Mouse (Mus musculus) brain, embryonic 14.5 days (tissue): ENCODE measurements at regions not wholly inside any gene's neighbourhood (a gene's known extent, or its start where the extent isn't known, plus 50 kb on each side); places are given as distances from the start of the nearest gene placed in this dataset.

ENCODE experiments used
- DNase-seq: peaks from one replicate; pipeline ENCODE4 v3.0.0-alpha.2; 2011; ENCODE audit warnings: low read depth
- CTCF ChIP-seq: fragments of 200-500 bp; IDR thresholded peaks from 2 replicates; pipeline ENCODE4 v1.5.1; 2012; ENCODE audit warnings: inconsistent platforms, mild to moderate bottlenecking, moderate library complexity, borderline replicate concordance; ENCODE audit not compliant: insufficient read depth, insufficient read length; ENCODE audit errors: extremely low read depth
- POLR2A ChIP-seq: fragments of 200-500 bp; IDR thresholded peaks from 2 replicates; pipeline ENCODE4 v1.6.1; 2012; ENCODE audit warnings: mild to moderate bottlenecking, inconsistent platforms, borderline replicate concordance; ENCODE audit not compliant: poor library complexity, insufficient read depth, insufficient read length, severe bottlenecking; ENCODE audit errors: extremely low read depth

DNA sequence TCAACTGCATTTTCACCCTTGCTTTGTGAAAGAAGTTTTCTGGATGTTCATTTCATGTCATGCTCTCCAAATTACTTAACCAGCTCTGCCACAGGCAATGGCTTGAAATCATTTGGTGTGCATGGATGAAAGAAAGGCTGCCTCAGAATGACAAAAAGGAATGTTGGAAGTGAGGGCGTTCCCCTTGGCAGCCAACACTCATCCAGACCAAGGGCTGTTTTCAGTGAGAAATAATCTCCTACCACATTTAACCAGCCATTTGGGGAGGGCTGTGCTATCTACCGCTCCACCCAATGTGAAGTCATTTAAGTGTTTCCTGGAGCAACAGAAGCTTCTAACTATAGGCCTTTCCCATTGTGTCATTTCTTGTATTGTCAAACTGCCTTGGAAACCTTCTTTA, 650.8 kb downstream of the Fat4 start:
- TF ChIP-seq POLR2A (no peak), CTCF (no peak)
- peak; percentile 44 for DNase-seq

- no peak for TF ChIP-seq POLR2A
- TF ChIP-seq CTCF: no peak
- no peak for DNase-seq
Observed at GRCm38 (mm10) chr3:39540530-39541118, 653.9 kb downstream of the Fat4 start.

GRCm38 (mm10) chr3:39559460-39560041, 672.8 kb downstream of the Fat4 start:
- TF ChIP-seq CTCF: no peak
- no peak for TF ChIP-seq POLR2A
- DNase-seq: no peak

DNA sequence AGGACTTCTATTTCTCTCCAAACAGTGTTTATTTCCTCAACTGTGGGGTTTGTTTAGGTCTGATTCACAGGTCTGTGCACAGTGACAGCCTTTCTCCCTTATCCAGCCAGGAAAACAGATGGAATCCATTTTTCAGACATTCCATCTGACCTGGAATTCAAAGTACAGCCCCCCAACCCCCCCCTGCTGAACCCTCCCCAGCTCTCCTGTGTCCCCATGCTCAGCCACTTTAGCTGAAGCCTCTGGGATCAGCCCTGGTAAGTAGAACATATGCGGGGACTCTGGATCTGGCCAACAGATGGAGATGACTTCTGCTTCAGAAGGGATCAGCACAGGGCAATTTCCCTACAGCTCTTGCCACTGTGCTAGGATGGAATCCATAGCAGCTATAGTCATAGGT, 674.2 kb downstream of the Fat4 start:
- no peak for DNase-seq
- no peak for TF ChIP-seq CTCF
- TF ChIP-seq POLR2A: no peak

- DNase-seq: peak; percentile 9
- no peak for TF ChIP-seq CTCF
- no peak for TF ChIP-seq POLR2A
Observed at GRCm38 (mm10) chr3:39571444-39572237, 684.9 kb downstream of the Fat4 start.

DNA sequence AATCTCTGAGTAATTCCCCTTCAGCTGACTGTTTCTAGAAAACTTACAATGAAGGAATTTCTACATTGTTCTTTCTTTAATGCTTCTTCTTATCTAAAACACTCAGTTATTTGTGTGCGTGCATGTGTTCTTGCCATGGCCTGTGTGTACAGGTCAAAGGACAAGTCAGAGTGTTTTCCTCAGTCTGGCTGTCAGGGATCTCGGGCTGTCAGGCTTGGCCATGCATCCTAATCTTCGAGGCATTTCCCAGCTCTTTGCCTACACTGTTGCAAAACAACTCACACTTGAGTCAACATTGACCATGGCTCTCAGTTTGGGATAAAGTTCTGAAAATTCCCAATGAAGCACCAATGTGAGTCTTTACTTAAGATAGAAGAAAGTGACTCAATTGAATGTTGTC, 688.5 kb downstream of the Fat4 start:
- no peak for DNase-seq
- no peak for TF ChIP-seq CTCF
- no peak for TF ChIP-seq POLR2A

GRCm38 (mm10) chr3:39591312-39591711, 704.6 kb downstream of the Fat4 start:
- DNase-seq: no peak
- no peak for TF ChIP-seq POLR2A
- no peak for TF ChIP-seq CTCF

DNA sequence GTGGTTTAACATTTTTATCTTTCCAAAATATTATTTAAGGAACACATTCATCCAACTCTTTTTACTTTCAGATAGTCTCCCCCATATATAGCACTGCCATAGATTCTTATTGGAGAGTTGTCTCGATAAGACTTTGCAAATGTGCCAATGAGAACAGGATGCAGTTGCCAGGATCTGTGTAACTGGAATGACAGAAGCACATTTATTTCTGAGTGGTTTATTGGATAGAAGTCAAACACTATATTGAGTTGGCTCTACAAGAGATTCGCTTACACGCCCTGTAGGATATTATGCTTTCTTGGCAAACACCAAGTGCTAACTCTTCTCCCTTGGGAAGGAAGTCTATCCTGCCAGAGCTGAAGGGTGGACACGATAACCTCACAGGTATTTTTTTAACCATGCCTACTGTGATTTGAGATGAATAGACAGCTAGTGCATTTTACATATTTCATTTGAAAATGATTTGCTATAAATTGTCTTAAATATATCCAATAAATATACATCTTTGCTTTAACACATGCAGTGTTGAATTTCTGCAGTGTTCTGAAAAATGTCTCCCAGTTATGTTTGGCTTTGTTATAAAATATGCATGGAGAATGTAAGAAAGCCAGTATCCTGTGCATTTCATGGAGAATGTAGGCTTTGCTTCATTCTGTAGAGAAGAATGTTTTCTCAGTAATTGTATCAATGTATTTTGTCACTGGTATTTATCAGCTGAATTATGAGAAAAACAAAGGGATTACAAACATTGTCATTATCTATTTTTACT, 705.8 kb downstream of the Fat4 start:
- TF ChIP-seq CTCF (no peak), POLR2A (no peak)
- peak; percentile 85 for DNase-seq

- peak; percentile 85 for DNase-seq
- TF ChIP-seq CTCF (no peak), POLR2A (no peak)
Observed at GRCm38 (mm10) chr3:39609937-39610336, 723.2 kb downstream of the Fat4 start.

GRCm38 (mm10) chr3:39612408-39612807, 725.7 kb downstream of the Fat4 start:
- DNase-seq: no peak
- TF ChIP-seq CTCF (no peak), POLR2A (no peak)

DNA sequence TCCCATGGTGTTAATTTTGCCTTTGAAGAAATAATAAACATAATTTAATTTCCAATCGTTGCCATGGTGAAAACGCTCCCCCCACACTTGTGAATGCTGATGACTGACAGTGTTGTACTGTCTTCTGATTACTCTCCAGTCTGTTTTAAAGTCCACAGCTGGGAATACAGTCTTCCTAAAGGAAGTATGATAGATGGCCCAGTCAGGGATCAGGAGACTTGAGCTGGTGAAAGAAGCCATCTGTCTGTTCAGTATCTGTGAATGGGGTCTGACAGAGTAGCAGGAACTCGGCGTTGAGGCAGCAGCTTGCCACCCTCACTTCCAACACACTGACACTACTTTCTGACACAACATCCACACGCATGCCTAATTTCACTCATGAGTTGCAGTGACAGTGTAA, 751.2 kb downstream of the Fat4 start:
- TF ChIP-seq CTCF: no peak
- no peak for TF ChIP-seq POLR2A
- DNase-seq: peak; percentile 82
